Mouse (Mus musculus): Measurements from ENCODE around the gene Tmed2. TPM values are rescaled to one million over a fixed set of nuclear protein-coding genes. Genes with fewer than 3 reads are reported as not detected.

Gene Tmed2
- polyA plus RNA-seq, 2 experiments, result 264 to 615 TPM

DNA sequence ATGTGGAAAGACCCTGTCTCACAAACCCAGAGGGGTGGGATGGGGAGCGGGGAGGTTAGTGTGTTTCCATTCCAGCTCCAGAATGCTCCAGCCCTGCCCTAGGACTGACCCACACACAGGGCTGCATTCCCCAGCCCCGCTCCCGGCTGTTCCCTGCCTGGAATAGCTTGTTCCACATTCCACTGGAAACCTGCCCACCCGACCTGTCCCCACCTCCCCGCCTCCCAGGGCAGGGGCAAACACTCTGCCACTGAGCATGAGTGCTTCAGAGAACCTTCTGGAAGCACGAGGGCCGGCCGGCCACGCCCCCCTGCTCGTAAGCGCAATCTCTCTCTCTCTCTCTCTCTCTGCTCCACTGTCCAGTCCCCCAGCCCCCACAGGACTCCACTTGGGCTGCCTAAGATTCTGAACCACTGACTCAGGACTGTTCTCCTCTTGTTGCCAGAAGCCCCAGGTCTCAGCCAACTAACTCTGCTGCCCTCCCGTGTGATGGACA is 30.7 kb upstream of the Tmed2 start:
- Histone ChIP-seq H3K27ac (replicated peaks; ENCODE audit: low read depth, low read length) (no peak overlapping the region), H3K4me1 (ENCODE audit: control insufficient read depth, insufficient read depth, low read length) (no peaks in the 10 kb centered on the region), H3K4me2 (replicated peaks; ENCODE audit: low read depth, low read length, severe bottlenecking) (no peak overlapping the region), H3K9ac (ENCODE audit: low read depth, low read length, severe bottlenecking) (0 out of 2 replicates have a peak overlapping the region, but pooled peaks have one; percentile 12), H3K36me3 (ENCODE audit: control insufficient read depth, insufficient read depth, low read length) (peaks cover 77% of the 10 kb centered on the region), H3K4me3 (replicated peaks; ENCODE audit: low read length) (no peak overlapping the region), H3K9me3 (ENCODE audit: control insufficient read depth, low read length) (no peaks in the 10 kb centered on the region), H3K27me3 (ENCODE audit: control insufficient read depth, insufficient read depth, low read length) (no peaks in the 10 kb centered on the region)
- TF ChIP-seq POLR2A (IDR thresholded peaks at IDR 0.05; ENCODE audit: borderline replicate concordance, extremely low read depth, insufficient read depth, insufficient read length), result no peak
- DNase-seq (ENCODE audit: low spot score), result peak; percentile 9
- ATAC-seq (ENCODE audit: low FRiP score, low read depth), result peak; percentile 64
- WGBS, result 74% methylated on average over 12 of the region's 12 CpGs

DNA sequence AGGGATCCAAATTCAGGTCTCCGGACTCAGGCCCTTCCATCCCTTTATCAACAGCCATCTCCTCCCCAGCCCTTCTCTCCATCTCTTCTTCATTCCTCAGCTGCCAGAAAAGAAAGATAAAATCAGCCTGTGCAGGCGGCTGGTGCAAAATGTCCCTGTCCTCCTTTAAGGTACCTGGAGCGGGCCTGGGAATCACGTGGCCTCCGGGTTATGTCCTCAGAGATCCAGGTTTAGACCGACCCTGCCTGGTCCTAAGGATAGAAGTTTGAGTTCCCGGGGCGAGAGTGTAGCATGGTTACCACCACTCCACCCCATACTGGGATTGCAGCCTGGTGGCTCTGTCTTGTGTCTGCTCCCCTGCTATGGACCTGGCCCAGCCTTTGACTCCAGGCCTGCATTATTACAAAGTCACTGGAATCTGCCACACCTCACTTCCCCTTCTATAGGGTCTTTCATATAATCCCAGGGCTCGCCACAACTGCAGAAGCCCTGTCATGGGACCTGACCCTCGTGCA is 29.9 kb upstream of the Tmed2 start:
- Histone ChIP-seq H3K4me3 (replicated peaks; ENCODE audit: low read length) (no peak overlapping the region), H3K9me3 (ENCODE audit: control insufficient read depth, low read length) (no peaks in the 10 kb centered on the region), H3K27ac (replicated peaks; ENCODE audit: low read depth, low read length) (no peak overlapping the region), H3K9ac (ENCODE audit: low read depth, low read length, severe bottlenecking) (no peak overlapping the region), H3K4me2 (replicated peaks; ENCODE audit: low read depth, low read length, severe bottlenecking) (no peak overlapping the region), H3K4me1 (ENCODE audit: control insufficient read depth, insufficient read depth, low read length) (no peaks in the 10 kb centered on the region), H3K36me3 (ENCODE audit: control insufficient read depth, insufficient read depth, low read length) (peaks cover 79% of the 10 kb centered on the region), H3K27me3 (ENCODE audit: control insufficient read depth, insufficient read depth, low read length) (no peaks in the 10 kb centered on the region)
- 90% methylated on average over 10 of the region's 10 CpGs for WGBS
- DNase-seq (ENCODE audit: low spot score) (no peak), ATAC-seq (ENCODE audit: low FRiP score, low read depth) (no peak)
- TF ChIP-seq POLR2A (IDR thresholded peaks at IDR 0.05; ENCODE audit: borderline replicate concordance, extremely low read depth, insufficient read depth, insufficient read length), result no peak

DNA sequence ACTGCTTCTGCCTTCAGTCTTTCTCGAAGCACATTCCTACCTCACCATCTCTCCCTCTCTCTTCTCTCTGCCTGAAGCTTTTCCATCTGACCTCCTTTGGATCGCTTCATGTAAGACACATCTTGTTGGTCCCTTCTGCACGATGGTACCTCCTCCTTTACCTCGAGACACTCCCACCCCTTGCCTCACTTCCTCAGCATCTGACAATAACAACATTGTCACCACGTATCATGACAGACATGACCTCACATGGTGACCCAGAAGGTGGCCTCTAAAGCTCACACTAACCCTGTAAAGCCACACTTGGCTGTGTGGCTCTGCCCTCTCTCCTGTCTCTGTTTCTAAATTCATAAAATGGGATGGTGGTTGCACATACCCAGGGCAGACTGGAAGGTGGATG is 24.7 kb upstream of the Tmed2 start:
- Histone ChIP-seq H3K4me2 (replicated peaks; ENCODE audit: low read depth, low read length, severe bottlenecking) (no peak overlapping the region), H3K27me3 (ENCODE audit: control insufficient read depth, insufficient read depth, low read length) (no peaks in the 10 kb centered on the region), H3K27ac (replicated peaks; ENCODE audit: low read depth, low read length) (no peak overlapping the region), H3K9me3 (ENCODE audit: control insufficient read depth, low read length) (no peaks in the 10 kb centered on the region), H3K36me3 (ENCODE audit: control insufficient read depth, insufficient read depth, low read length) (peaks cover 65% of the 10 kb centered on the region), H3K4me3 (replicated peaks; ENCODE audit: low read length) (no peak overlapping the region), H3K4me1 (ENCODE audit: control insufficient read depth, insufficient read depth, low read length) (no peaks in the 10 kb centered on the region), H3K9ac (ENCODE audit: low read depth, low read length, severe bottlenecking) (no peak overlapping the region)
- DNase-seq (ENCODE audit: low spot score) (no peak), ATAC-seq (ENCODE audit: low FRiP score, low read depth) (no peak)
- TF ChIP-seq POLR2A (IDR thresholded peaks at IDR 0.05; ENCODE audit: borderline replicate concordance, extremely low read depth, insufficient read depth, insufficient read length), result no peak
- WGBS, result 87% methylated on average over 5 of the region's 5 CpGs

DNA sequence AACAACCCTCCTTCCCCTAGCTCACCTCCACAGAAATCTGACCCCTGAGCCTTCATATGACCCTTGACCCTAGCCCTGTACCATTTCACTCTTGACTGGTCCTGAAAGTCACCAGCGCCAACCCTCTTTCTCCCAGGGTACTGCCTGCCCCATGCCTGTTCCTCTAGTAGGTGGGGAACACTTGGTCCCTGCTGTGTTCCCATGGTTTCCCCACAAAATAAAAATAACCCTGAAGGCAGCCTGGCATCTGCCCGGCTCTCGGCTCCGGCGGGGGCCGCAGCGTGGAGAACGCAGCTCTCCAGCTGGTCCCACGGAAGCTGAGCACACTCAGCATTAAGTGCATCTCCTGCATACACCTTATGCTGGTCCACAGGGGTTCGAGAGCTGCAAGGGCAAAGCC is 21.8 kb upstream of the Tmed2 start:
- WGBS, result 88% methylated on average over 10 of the region's 10 CpGs
- H3K4me3 ChIP-seq (replicated peaks; ENCODE audit: low read length), result no peak overlapping the region
- ATAC-seq (ENCODE audit: low FRiP score, low read depth) (no peak), DNase-seq (ENCODE audit: low spot score) (no peak)
- H3K4me2 ChIP-seq (replicated peaks; ENCODE audit: low read depth, low read length, severe bottlenecking), result no peak overlapping the region
- no peak overlapping the region for H3K27ac ChIP-seq (replicated peaks; ENCODE audit: low read depth, low read length)
- peaks cover 39% of the 10 kb centered on the region for H3K36me3 ChIP-seq (ENCODE audit: control insufficient read depth, insufficient read depth, low read length)
- TF ChIP-seq POLR2A (IDR thresholded peaks at IDR 0.05; ENCODE audit: borderline replicate concordance, extremely low read depth, insufficient read depth, insufficient read length), result no peak
- H3K9ac ChIP-seq (ENCODE audit: low read depth, low read length, severe bottlenecking), result no peak overlapping the region
- no peaks in the 10 kb centered on the region for H3K27me3 ChIP-seq (ENCODE audit: control insufficient read depth, insufficient read depth, low read length)
- no peaks in the 10 kb centered on the region for H3K9me3 ChIP-seq (ENCODE audit: control insufficient read depth, low read length)
- no peaks in the 10 kb centered on the region for H3K4me1 ChIP-seq (ENCODE audit: control insufficient read depth, insufficient read depth, low read length)

DNA sequence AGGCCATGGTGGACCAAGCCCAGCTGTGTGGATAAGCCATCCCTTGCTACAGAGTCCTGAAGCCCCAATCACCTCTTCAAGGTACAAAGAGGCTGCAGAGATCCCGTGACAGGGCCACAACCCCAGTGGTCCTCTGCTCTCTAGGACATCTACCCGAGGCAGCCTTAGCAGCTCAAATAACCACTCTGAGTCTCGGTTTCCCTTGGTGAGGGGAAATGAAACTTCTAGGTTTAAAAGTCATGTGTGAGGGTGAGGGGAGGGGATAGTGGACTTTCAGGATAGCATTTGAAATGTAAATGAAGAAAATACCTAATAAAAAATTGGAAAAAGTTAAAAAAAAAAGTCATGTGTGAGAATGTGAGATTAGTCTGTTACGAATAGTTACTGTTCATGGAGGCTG is 18.9 kb upstream of the Tmed2 start:
- no peak for TF ChIP-seq POLR2A (IDR thresholded peaks at IDR 0.05; ENCODE audit: borderline replicate concordance, extremely low read depth, insufficient read depth, insufficient read length)
- Histone ChIP-seq H3K27ac (replicated peaks; ENCODE audit: low read depth, low read length) (no peak overlapping the region), H3K27me3 (ENCODE audit: control insufficient read depth, insufficient read depth, low read length) (no peaks in the 10 kb centered on the region), H3K9me3 (ENCODE audit: control insufficient read depth, low read length) (no peaks in the 10 kb centered on the region), H3K4me1 (ENCODE audit: control insufficient read depth, insufficient read depth, low read length) (no peaks in the 10 kb centered on the region), H3K36me3 (ENCODE audit: control insufficient read depth, insufficient read depth, low read length) (peaks cover 33% of the 10 kb centered on the region), H3K4me3 (replicated peaks; ENCODE audit: low read length) (no peak overlapping the region), H3K4me2 (replicated peaks; ENCODE audit: low read depth, low read length, severe bottlenecking) (no peak overlapping the region), H3K9ac (ENCODE audit: low read depth, low read length, severe bottlenecking) (no peak overlapping the region)
- DNase-seq (ENCODE audit: low spot score) (no peak), ATAC-seq (ENCODE audit: low FRiP score, low read depth) (no peak)
- WGBS, result 89% methylated on average over 4 of the region's 4 CpGs

Measured in limb, embryonic 14.5 days (tissue).